Mouse (Mus musculus): Measurements from ENCODE around the gene Anxa4. TPM values are rescaled to one million over a fixed set of nuclear protein-coding genes. Genes with fewer than 3 reads are reported as not detected.

The Anxa4 gene
- polyA plus RNA-seq, 1 experiment from 2014 or later: 79.7 TPM

GRCm38 (mm10) chr6:86823824-86824223, 30.4 kb upstream of the Anxa4 start:
- Histone ChIP-seq H3K36me3 (ENCODE audit: control insufficient read depth, insufficient read depth, low read length) (no peaks in the 10 kb centered on the region), H3K9me3 (ENCODE audit: control insufficient read depth, low read depth, low read length) (no peaks in the 10 kb centered on the region), H3K4me2 (replicated peaks; ENCODE audit: low read depth, low read length) (no peak overlapping the region), H3K27ac (ENCODE audit: low read length) (no peak overlapping the region), H3K27me3 (ENCODE audit: control insufficient read depth, insufficient read depth, low read length) (no peaks in the 10 kb centered on the region), H3K4me1 (ENCODE audit: control insufficient read depth, insufficient read depth, low read length) (0 out of 2 replicates have a peak, but pooled peaks cover 3% of the 10 kb centered on the region), H3K9ac (replicated peaks; ENCODE audit: low read depth, low read length) (no peak overlapping the region), H3K4me3 (ENCODE audit: low read depth, low read length) (no peak overlapping the region)
- 42% methylated on average over 10 of the region's 10 CpGs for WGBS
- ATAC-seq (ENCODE audit: insufficient number of reproducible peaks, insufficient read depth, low FRiP score, low read depth): no peak

GRCm38 (mm10) chr6:86823051-86823431, 29.7 kb upstream of the Anxa4 start:
- no peaks in the 10 kb centered on the region for H3K36me3 ChIP-seq (ENCODE audit: control insufficient read depth, insufficient read depth, low read length)
- WGBS: 29% methylated on average over 9 of the region's 9 CpGs
- 0 out of 2 replicates have a peak, but pooled peaks have one; percentile 7 for ATAC-seq (ENCODE audit: insufficient number of reproducible peaks, insufficient read depth, low FRiP score, low read depth)

GRCm38 (mm10) chr6:86822285-86823050, 29.1 kb upstream of the Anxa4 start:
- Histone ChIP-seq H3K4me3 (ENCODE audit: low read depth, low read length) (no peak overlapping the region; the same call in 1 of the 2 replicates), H3K27me3 (ENCODE audit: control insufficient read depth, insufficient read depth, low read length) (no peaks in the 10 kb centered on the region), H3K27ac (ENCODE audit: low read length) (no peak overlapping the region), H3K4me2 (replicated peaks; ENCODE audit: low read depth, low read length) (peak overlapping the region; percentile 37), H3K9me3 (ENCODE audit: control insufficient read depth, low read depth, low read length) (no peaks in the 10 kb centered on the region), H3K9ac (replicated peaks; ENCODE audit: low read depth, low read length) (no peak overlapping the region), H3K4me1 (ENCODE audit: control insufficient read depth, insufficient read depth, low read length) (0 out of 2 replicates have a peak, but pooled peaks cover 3% of the 10 kb centered on the region), H3K36me3 (ENCODE audit: control insufficient read depth, insufficient read depth, low read length) (no peaks in the 10 kb centered on the region)
- peak; percentile 33; the same call in 1 of the 2 replicates for ATAC-seq (ENCODE audit: insufficient number of reproducible peaks, insufficient read depth, low FRiP score, low read depth)
- 4% methylated on average over 19 of the region's 19 CpGs for WGBS

More at GRCm38 (mm10) chr6:86823051-86823431, 29.7 kb upstream of the Anxa4 start:
- Histone ChIP-seq H3K27ac (ENCODE audit: low read length) (no peak overlapping the region), H3K27me3 (ENCODE audit: control insufficient read depth, insufficient read depth, low read length) (no peaks in the 10 kb centered on the region), H3K4me2 (replicated peaks; ENCODE audit: low read depth, low read length) (peak overlapping the region; percentile 37; the same call in 1 of the 2 replicates), H3K9me3 (ENCODE audit: control insufficient read depth, low read depth, low read length) (no peaks in the 10 kb centered on the region), H3K4me3 (ENCODE audit: low read depth, low read length) (no peak overlapping the region), H3K9ac (replicated peaks; ENCODE audit: low read depth, low read length) (no peak overlapping the region), H3K4me1 (ENCODE audit: control insufficient read depth, insufficient read depth, low read length) (0 out of 2 replicates have a peak, but pooled peaks cover 3% of the 10 kb centered on the region)

- 56% methylated on average over 7 of the region's 7 CpGs for WGBS
- no peak overlapping the region for H3K27ac ChIP-seq (ENCODE audit: low read length)
- no peak for ATAC-seq (ENCODE audit: insufficient number of reproducible peaks, insufficient read depth, low FRiP score, low read depth)
- no peaks in the 10 kb centered on the region for H3K36me3 ChIP-seq (ENCODE audit: control insufficient read depth, insufficient read depth, low read length)
- H3K9ac ChIP-seq (replicated peaks; ENCODE audit: low read depth, low read length): no peak overlapping the region
- H3K4me1 ChIP-seq (ENCODE audit: control insufficient read depth, insufficient read depth, low read length): 0 out of 2 replicates have a peak, but pooled peaks cover 5% of the 10 kb centered on the region
- H3K4me2 ChIP-seq (replicated peaks; ENCODE audit: low read depth, low read length): no peak overlapping the region
- no peak overlapping the region for H3K4me3 ChIP-seq (ENCODE audit: low read depth, low read length)
- no peaks in the 10 kb centered on the region for H3K9me3 ChIP-seq (ENCODE audit: control insufficient read depth, low read depth, low read length)
- H3K27me3 ChIP-seq (ENCODE audit: control insufficient read depth, insufficient read depth, low read length): no peaks in the 10 kb centered on the region
Measured at GRCm38 (mm10) chr6:86820690-86821089, 27.3 kb upstream of the Anxa4 start.

GRCm38 (mm10) chr6:86819926-86820325, 26.5 kb upstream of the Anxa4 start:
- peaks cover 12% of the 10 kb centered on the region for H3K4me1 ChIP-seq (ENCODE audit: control insufficient read depth, insufficient read depth, low read length)
- H3K4me3 ChIP-seq (ENCODE audit: low read depth, low read length): no peak overlapping the region
- no peaks in the 10 kb centered on the region for H3K36me3 ChIP-seq (ENCODE audit: control insufficient read depth, insufficient read depth, low read length)
- ATAC-seq (ENCODE audit: insufficient number of reproducible peaks, insufficient read depth, low FRiP score, low read depth): no peak
- H3K27me3 ChIP-seq (ENCODE audit: control insufficient read depth, insufficient read depth, low read length): no peaks in the 10 kb centered on the region
- H3K27ac ChIP-seq (ENCODE audit: low read length): no peak overlapping the region
- H3K4me2 ChIP-seq (replicated peaks; ENCODE audit: low read depth, low read length): no peak overlapping the region
- no peaks in the 10 kb centered on the region for H3K9me3 ChIP-seq (ENCODE audit: control insufficient read depth, low read depth, low read length)
- H3K9ac ChIP-seq (replicated peaks; ENCODE audit: low read depth, low read length): no peak overlapping the region
- 73% methylated on average over 5 of the region's 5 CpGs for WGBS

GRCm38 (mm10) chr6:86818914-86819313, 25.5 kb upstream of the Anxa4 start:
- ATAC-seq (ENCODE audit: insufficient number of reproducible peaks, insufficient read depth, low FRiP score, low read depth): no peak
- WGBS: 76% methylated on average over 4 of the region's 4 CpGs
- H3K4me3 ChIP-seq (ENCODE audit: low read depth, low read length): no peak overlapping the region
- no peak overlapping the region for H3K4me2 ChIP-seq (replicated peaks; ENCODE audit: low read depth, low read length)
- H3K9me3 ChIP-seq (ENCODE audit: control insufficient read depth, low read depth, low read length): no peaks in the 10 kb centered on the region
- no peaks in the 10 kb centered on the region for H3K27me3 ChIP-seq (ENCODE audit: control insufficient read depth, insufficient read depth, low read length)
- H3K27ac ChIP-seq (ENCODE audit: low read length): no peak overlapping the region
- H3K4me1 ChIP-seq (ENCODE audit: control insufficient read depth, insufficient read depth, low read length): peaks cover 14% of the 10 kb centered on the region
- H3K36me3 ChIP-seq (ENCODE audit: control insufficient read depth, insufficient read depth, low read length): no peaks in the 10 kb centered on the region
- H3K9ac ChIP-seq (replicated peaks; ENCODE audit: low read depth, low read length): no peak overlapping the region

GRCm38 (mm10) chr6:86816586-86816985, 23.2 kb upstream of the Anxa4 start:
- H3K36me3 ChIP-seq (ENCODE audit: control insufficient read depth, insufficient read depth, low read length): no peaks in the 10 kb centered on the region

GRCm38 (mm10) chr6:86815436-86815835, 22.1 kb upstream of the Anxa4 start:
- Histone ChIP-seq H3K9ac (replicated peaks; ENCODE audit: low read depth, low read length) (no peak overlapping the region), H3K4me1 (ENCODE audit: control insufficient read depth, insufficient read depth, low read length) (peaks cover 11% of the 10 kb centered on the region), H3K36me3 (ENCODE audit: control insufficient read depth, insufficient read depth, low read length) (no peaks in the 10 kb centered on the region), H3K4me2 (replicated peaks; ENCODE audit: low read depth, low read length) (peak overlapping the region; percentile 29; the same call in 1 of the 2 replicates), H3K9me3 (ENCODE audit: control insufficient read depth, low read depth, low read length) (no peaks in the 10 kb centered on the region), H3K27me3 (ENCODE audit: control insufficient read depth, insufficient read depth, low read length) (no peaks in the 10 kb centered on the region), H3K4me3 (ENCODE audit: low read depth, low read length) (no peak overlapping the region), H3K27ac (ENCODE audit: low read length) (no peak overlapping the region)
- 0 out of 2 replicates have a peak, but pooled peaks have one; percentile 31 for ATAC-seq (ENCODE audit: insufficient number of reproducible peaks, insufficient read depth, low FRiP score, low read depth)
- WGBS: 4% methylated on average over 7 of the region's 7 CpGs

More at GRCm38 (mm10) chr6:86816586-86816985, 23.2 kb upstream of the Anxa4 start:
- H3K9me3 ChIP-seq (ENCODE audit: control insufficient read depth, low read depth, low read length): no peaks in the 10 kb centered on the region
- no peak overlapping the region for H3K4me3 ChIP-seq (ENCODE audit: low read depth, low read length)
- 16% methylated on average over 8 of the region's 8 CpGs for WGBS
- H3K4me2 ChIP-seq (replicated peaks; ENCODE audit: low read depth, low read length): no peak overlapping the region
- no peak overlapping the region for H3K27ac ChIP-seq (ENCODE audit: low read length)
- peaks cover 11% of the 10 kb centered on the region for H3K4me1 ChIP-seq (ENCODE audit: control insufficient read depth, insufficient read depth, low read length)
- H3K27me3 ChIP-seq (ENCODE audit: control insufficient read depth, insufficient read depth, low read length): no peaks in the 10 kb centered on the region
- no peak overlapping the region for H3K9ac ChIP-seq (replicated peaks; ENCODE audit: low read depth, low read length)
- no peak for ATAC-seq (ENCODE audit: insufficient number of reproducible peaks, insufficient read depth, low FRiP score, low read depth)

Measured in stomach, embryonic 14.5 days (tissue).